Mouse (Mus musculus) lung, adult 2 months (tissue): ENCODE results near the gene Ugt1a1.

Experiments used
- CTCF ChIP-seq: fragments of 200-500 bp; IDR thresholded peaks from 2 replicates; pipeline ENCODE4 v1.5.1; 2011; ENCODE audit warnings: mild to moderate bottlenecking, low read length, control low read depth; ENCODE audit not compliant: insufficient read depth
- POLR2A ChIP-seq: fragments of 200-500 bp; IDR thresholded peaks from 2 replicates; pipeline ENCODE4 v1.6.1; 2011; ENCODE audit warnings: low read depth, mild to moderate bottlenecking, control low read depth, low read length, borderline replicate concordance; ENCODE audit errors: extremely low read depth

GRCm38 (mm10) chr1:88260604-88261377, 49.0 kb downstream of the Ugt1a1 start:
- TF ChIP-seq CTCF (no peak), POLR2A (no peak)
